Mouse (Mus musculus) megakaryocyte, embryonic 14.5 days (primary cell): ENCODE measurements around the gene H2al1f.
"Not testable (repeated sequence)": the region's sequence is repeated elsewhere in the genome, so short reads cannot be mapped to it uniquely, and the experiment has no call there.

Experiments
- FLI1 ChIP-seq: IDR thresholded peaks from 2 replicates; pipeline ENCODE4 v1.6.1; 2012; ENCODE audit warnings: low read length, inconsistent platforms, mixed read lengths
- GATA1 ChIP-seq: IDR thresholded peaks from 3 replicates; pipeline ENCODE4 v1.6.1; 2012; ENCODE audit warnings: mixed read lengths, low read length, inconsistent platforms, borderline replicate concordance

DNA sequence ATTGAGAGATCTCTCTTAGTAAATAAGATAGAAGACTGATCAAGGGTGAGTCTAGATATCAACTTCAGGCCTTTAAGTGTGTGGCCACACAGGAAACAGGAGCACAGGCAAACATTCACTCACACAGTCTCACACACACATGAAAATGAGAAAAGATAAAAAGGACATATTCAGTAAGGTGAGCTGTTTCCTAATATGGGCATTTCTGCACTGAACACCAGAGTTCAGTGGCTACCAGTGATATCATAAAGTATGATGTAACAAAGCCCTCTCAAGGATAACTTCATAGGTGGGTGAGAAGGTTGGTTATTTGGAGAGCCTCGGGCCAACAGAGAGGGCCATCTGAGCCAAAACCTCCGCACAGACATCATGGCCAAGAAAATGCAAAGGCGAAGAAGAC is 3.0 kb downstream of the H2al1f start, which contains the start of gene H2al1g:
- TF ChIP-seq FLI1, GATA1: not testable (repeated sequence)
